Mouse (Mus musculus): ENCODE data around the gene Npas3. TPM values are rescaled to one million over a fixed set of nuclear protein-coding genes. Genes with fewer than 3 reads are reported as not detected.

Npas3 gene
- polyA plus RNA-seq, 1 experiment from 2014 or later = 3.7 TPM

DNA sequence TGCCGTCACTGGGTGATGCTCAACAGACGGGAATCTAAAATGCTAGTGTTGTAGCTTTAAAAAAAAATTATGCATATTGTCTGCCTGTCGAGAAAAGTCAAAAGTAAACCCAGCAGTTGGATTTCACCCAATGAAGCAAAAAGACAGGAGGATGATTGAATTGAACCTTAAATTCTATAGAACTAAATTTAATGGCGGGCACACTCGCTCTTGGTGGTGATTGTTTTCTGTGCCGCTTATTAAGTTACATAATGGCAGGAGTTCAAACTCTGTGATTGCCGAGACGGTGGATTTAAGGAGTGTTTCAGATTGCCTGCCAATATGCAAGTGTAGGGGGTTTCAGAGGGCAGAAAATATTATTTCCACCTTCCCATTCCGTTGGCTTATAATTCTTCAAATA is 82.9 kb downstream of the Npas3 start:
- ATAC-seq (replicated peaks; ENCODE audit: low FRiP score, low TSS enrichment, low read depth) (no peak), DNase-seq (ENCODE audit: low spot score) (no peak)
- WGBS = 73% methylated on average over 9 of the region's 9 CpGs
- H3K4me3 ChIP-seq (ENCODE audit: low read depth, low read length) = no peak overlapping the region
- no peak overlapping the region for H3K4me2 ChIP-seq (ENCODE audit: low read length)
- H3K27ac ChIP-seq (ENCODE audit: low read depth) = no peak overlapping the region
- no peaks in the 10 kb centered on the region for H3K36me3 ChIP-seq (ENCODE audit: control insufficient read depth, insufficient read depth, low read length)
- H3K27me3 ChIP-seq (replicated peaks; ENCODE audit: control insufficient read depth, insufficient read depth, low read length) = no peaks in the 10 kb centered on the region
- no peaks in the 10 kb centered on the region for H3K9me3 ChIP-seq (ENCODE audit: control insufficient read depth, low read length)
- no peak overlapping the region for H3K9ac ChIP-seq (ENCODE audit: low read length)
- peaks cover 8% of the 10 kb centered on the region for H3K4me1 ChIP-seq (replicated peaks; ENCODE audit: control insufficient read depth, insufficient read depth, low read length)

DNA sequence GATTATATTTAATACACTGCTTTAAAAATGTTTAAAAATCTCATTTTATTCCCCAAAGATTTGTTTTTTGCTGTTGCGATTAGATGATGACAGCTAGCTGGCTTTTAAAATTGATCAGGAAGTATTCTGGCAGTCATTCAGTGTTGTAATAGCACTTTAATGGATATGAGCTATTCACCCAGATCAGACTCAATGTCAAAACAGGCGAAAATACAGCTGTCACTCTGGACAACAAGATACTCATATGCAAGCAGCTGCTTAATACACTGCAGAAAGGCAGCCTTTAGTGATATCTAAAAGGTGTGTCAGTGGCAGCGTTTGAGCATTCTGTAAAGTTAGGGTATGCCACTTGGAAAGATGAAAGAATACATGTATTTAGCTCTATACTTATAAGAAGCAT is 83.3 kb downstream of the Npas3 start:
- peaks cover 8% of the 10 kb centered on the region for H3K4me1 ChIP-seq (replicated peaks; ENCODE audit: control insufficient read depth, insufficient read depth, low read length)
- DNase-seq (ENCODE audit: low spot score) (no peak), ATAC-seq (replicated peaks; ENCODE audit: low FRiP score, low TSS enrichment, low read depth) (no peak)
- no peaks in the 10 kb centered on the region for H3K9me3 ChIP-seq (ENCODE audit: control insufficient read depth, low read length)
- no peak overlapping the region for H3K9ac ChIP-seq (ENCODE audit: low read length)
- no peaks in the 10 kb centered on the region for H3K27me3 ChIP-seq (replicated peaks; ENCODE audit: control insufficient read depth, insufficient read depth, low read length)
- H3K4me3 ChIP-seq (ENCODE audit: low read depth, low read length) = no peak overlapping the region
- H3K36me3 ChIP-seq (ENCODE audit: control insufficient read depth, insufficient read depth, low read length) = no peaks in the 10 kb centered on the region
- no peak overlapping the region for H3K4me2 ChIP-seq (ENCODE audit: low read length)
- 86% methylated on average over 3 of the region's 3 CpGs for WGBS
- no peak overlapping the region for H3K27ac ChIP-seq (ENCODE audit: low read depth)

DNA sequence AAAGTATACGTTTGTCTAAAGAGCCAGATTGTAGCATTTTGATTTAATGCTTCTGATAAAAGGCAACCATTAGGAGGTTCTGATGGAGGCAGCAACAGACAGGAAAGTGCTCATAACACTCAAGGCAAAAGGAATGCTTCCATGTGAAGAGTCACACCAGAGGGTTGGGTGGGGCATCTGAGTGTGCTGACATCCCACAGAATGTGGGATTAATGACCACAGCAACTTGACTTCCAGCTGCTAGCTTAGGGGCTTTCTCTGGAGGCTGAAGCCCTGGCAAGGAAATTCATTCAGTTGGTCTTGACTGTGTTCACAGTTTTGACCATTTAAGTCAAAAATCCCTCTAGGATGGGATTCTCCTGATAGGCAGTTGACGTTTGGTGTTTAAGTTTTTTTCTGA is 84.8 kb downstream of the Npas3 start:
- H3K9me3 ChIP-seq (ENCODE audit: control insufficient read depth, low read length) = no peaks in the 10 kb centered on the region
- H3K4me2 ChIP-seq (ENCODE audit: low read length) = no peak overlapping the region
- no peak for DNase-seq (ENCODE audit: low spot score)
- peaks cover 3% of the 10 kb centered on the region for H3K4me1 ChIP-seq (replicated peaks; ENCODE audit: control insufficient read depth, insufficient read depth, low read length)
- no peak overlapping the region for H3K4me3 ChIP-seq (ENCODE audit: low read depth, low read length)
- WGBS = 63% methylated on average over 2 of the region's 2 CpGs
- H3K9ac ChIP-seq (ENCODE audit: low read length) = no peak overlapping the region
- H3K36me3 ChIP-seq (ENCODE audit: control insufficient read depth, insufficient read depth, low read length) = no peaks in the 10 kb centered on the region
- H3K27ac ChIP-seq (ENCODE audit: low read depth) = no peak overlapping the region
- H3K27me3 ChIP-seq (replicated peaks; ENCODE audit: control insufficient read depth, insufficient read depth, low read length) = no peaks in the 10 kb centered on the region
- ATAC-seq (replicated peaks; ENCODE audit: low FRiP score, low TSS enrichment, low read depth) = no peak

DNA sequence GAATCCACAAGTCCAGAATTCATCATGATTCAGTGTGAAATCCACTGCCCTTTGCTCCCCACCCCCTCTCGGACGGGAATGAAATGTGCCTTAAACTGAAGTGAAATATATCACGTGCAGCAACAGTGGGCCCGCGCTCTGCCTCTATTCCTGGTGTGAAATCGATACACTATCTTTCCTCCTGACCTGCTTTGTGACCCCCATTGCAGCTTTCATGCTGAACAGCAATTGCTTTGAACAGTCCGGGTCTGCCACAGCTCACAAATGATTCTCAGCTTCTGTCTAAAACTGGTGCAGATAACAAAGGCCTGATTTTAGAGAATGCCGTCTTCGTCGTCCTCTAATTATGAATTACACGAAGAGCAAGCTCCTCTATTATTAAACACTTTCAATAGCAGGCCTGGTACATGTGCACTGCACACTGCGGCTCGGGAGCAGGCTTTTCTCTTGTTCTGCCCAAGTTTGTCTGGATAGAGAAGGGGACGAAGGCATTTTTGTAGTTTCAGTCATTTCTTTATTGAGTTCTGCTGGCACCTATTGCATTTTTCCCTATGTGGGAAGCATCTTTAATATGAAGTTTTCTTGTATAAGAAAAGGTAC is 90.0 kb downstream of the Npas3 start:
- WGBS = 43% methylated on average over 14 of the region's 14 CpGs
- H3K27me3 ChIP-seq (replicated peaks; ENCODE audit: control insufficient read depth, insufficient read depth, low read length) = no peaks in the 10 kb centered on the region
- DNase-seq (ENCODE audit: low spot score) = no peak
- no peaks in the 10 kb centered on the region for H3K36me3 ChIP-seq (ENCODE audit: control insufficient read depth, insufficient read depth, low read length)
- no peak overlapping the region for H3K27ac ChIP-seq (ENCODE audit: low read depth)
- no peak overlapping the region for H3K4me2 ChIP-seq (ENCODE audit: low read length)
- H3K4me1 ChIP-seq (replicated peaks; ENCODE audit: control insufficient read depth, insufficient read depth, low read length) = no peaks in the 10 kb centered on the region
- H3K9me3 ChIP-seq (ENCODE audit: control insufficient read depth, low read length) = no peaks in the 10 kb centered on the region
- no peak overlapping the region for H3K4me3 ChIP-seq (ENCODE audit: low read depth, low read length)
- no peak overlapping the region for H3K9ac ChIP-seq (ENCODE audit: low read length)
- no peak for ATAC-seq (replicated peaks; ENCODE audit: low FRiP score, low TSS enrichment, low read depth)

DNA sequence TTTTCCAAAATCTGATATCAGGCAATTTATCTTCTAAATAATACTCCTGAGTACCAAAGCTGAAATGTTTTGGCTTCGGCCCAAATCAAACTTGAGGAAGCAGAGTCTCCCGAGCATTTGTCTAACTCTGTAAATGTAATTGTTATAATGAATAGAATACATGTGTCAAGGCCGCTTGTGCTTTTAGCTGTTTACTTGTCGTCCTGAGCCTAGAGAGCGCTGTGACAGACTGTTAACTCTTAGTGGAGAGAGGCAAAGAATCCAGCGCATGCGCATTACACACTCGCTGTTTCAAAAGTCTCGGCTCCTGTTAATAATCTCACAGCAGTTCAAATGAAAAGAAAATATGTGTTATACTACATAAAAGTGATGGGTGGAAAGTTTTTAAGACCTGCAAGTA is 94.3 kb downstream of the Npas3 start:
- no peaks in the 10 kb centered on the region for H3K4me1 ChIP-seq (replicated peaks; ENCODE audit: control insufficient read depth, insufficient read depth, low read length)
- no peak overlapping the region for H3K9ac ChIP-seq (ENCODE audit: low read length)
- no peaks in the 10 kb centered on the region for H3K36me3 ChIP-seq (ENCODE audit: control insufficient read depth, insufficient read depth, low read length)
- H3K27ac ChIP-seq (ENCODE audit: low read depth) = no peak overlapping the region
- no peak overlapping the region for H3K4me2 ChIP-seq (ENCODE audit: low read length)
- WGBS = 52% methylated on average over 9 of the region's 9 CpGs
- no peaks in the 10 kb centered on the region for H3K27me3 ChIP-seq (replicated peaks; ENCODE audit: control insufficient read depth, insufficient read depth, low read length)
- no peak overlapping the region for H3K4me3 ChIP-seq (ENCODE audit: low read depth, low read length)
- no peak for DNase-seq (ENCODE audit: low spot score)
- no peak for ATAC-seq (replicated peaks; ENCODE audit: low FRiP score, low TSS enrichment, low read depth)
- no peaks in the 10 kb centered on the region for H3K9me3 ChIP-seq (ENCODE audit: control insufficient read depth, low read length)

DNA sequence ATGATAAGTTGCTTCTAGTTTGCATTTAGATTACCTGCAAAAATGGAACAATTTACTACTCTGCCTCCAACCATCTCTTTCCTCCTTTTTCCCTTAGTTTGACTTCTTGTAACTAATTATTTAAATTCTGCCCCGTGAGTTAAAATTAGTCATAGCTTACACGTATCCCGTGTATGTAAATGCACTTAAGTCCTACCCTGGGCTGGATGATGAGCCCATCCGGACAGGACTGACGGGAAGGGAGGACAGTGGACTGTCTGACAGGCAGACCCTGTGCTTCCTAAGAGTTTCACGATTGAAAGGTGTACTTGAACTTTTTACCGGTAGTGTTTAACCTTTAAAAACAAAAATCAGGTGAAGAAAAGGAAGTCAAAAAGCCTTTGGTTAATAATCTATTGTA is 103.4 kb downstream of the Npas3 start:
- Histone ChIP-seq H3K36me3 (ENCODE audit: control insufficient read depth, insufficient read depth, low read length) (no peaks in the 10 kb centered on the region), H3K27ac (ENCODE audit: low read depth) (no peak overlapping the region), H3K4me2 (ENCODE audit: low read length) (no peak overlapping the region), H3K4me3 (ENCODE audit: low read depth, low read length) (no peak overlapping the region), H3K9ac (ENCODE audit: low read length) (no peak overlapping the region), H3K9me3 (ENCODE audit: control insufficient read depth, low read length) (no peaks in the 10 kb centered on the region), H3K27me3 (replicated peaks; ENCODE audit: control insufficient read depth, insufficient read depth, low read length) (no peaks in the 10 kb centered on the region), H3K4me1 (replicated peaks; ENCODE audit: control insufficient read depth, insufficient read depth, low read length) (no peaks in the 10 kb centered on the region)
- DNase-seq (ENCODE audit: low spot score) (no peak), ATAC-seq (replicated peaks; ENCODE audit: low FRiP score, low TSS enrichment, low read depth) (no peak)
- 82% methylated on average over 7 of the region's 7 CpGs for WGBS

DNA sequence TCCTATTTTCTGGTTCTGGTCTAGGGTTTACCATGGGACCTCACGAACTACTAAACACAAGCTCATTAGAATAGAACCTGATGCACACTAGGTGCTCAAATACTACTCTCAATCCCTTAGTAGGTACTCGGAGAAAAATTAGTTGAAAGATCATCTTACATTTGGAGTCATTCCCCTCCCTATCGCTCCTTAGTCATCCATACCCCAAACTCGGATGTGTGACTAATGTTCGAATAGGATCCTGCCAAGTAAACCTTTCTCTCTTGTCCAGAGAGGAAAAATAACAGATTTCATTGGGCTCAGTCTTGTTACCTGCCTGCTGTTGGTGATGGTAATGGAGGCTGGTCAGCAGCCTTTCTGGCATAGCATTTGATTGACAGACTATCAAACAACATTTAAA is 117.3 kb downstream of the Npas3 start:
- no peak overlapping the region for H3K27ac ChIP-seq (ENCODE audit: low read depth)
- H3K27me3 ChIP-seq (replicated peaks; ENCODE audit: control insufficient read depth, insufficient read depth, low read length) = no peaks in the 10 kb centered on the region
- no peaks in the 10 kb centered on the region; the same call in 1 of the 2 replicates for H3K4me1 ChIP-seq (replicated peaks; ENCODE audit: control insufficient read depth, insufficient read depth, low read length)
- no peak overlapping the region for H3K4me2 ChIP-seq (ENCODE audit: low read length)
- ATAC-seq (replicated peaks; ENCODE audit: low FRiP score, low TSS enrichment, low read depth) = no peak
- no peaks in the 10 kb centered on the region for H3K36me3 ChIP-seq (ENCODE audit: control insufficient read depth, insufficient read depth, low read length)
- 91% methylated on average over 5 of the region's 5 CpGs for WGBS
- H3K9ac ChIP-seq (ENCODE audit: low read length) = no peak overlapping the region
- DNase-seq (ENCODE audit: low spot score) = no peak
- H3K4me3 ChIP-seq (ENCODE audit: low read depth, low read length) = no peak overlapping the region
- H3K9me3 ChIP-seq (ENCODE audit: control insufficient read depth, low read length) = no peaks in the 10 kb centered on the region

DNA sequence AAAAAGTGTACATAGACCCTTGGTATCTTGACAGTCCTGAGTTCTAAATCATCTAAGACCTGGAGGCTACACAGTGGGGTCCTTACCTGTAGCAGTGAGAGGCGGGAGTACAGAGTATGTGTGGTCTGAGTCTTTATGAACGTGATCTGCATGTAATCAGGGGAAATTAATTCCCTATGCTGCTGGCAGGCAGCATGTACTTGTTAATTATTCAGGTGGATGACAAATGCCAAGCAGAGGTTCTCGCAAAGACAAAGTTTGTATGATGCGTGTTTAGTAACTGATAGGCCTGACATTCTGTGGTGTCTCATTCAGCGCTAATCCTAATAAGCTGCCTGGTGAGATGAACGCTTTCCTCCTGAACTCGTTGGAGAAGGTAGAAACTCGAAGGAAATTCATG is 136.4 kb downstream of the Npas3 start:
- H3K27me3 ChIP-seq (replicated peaks; ENCODE audit: control insufficient read depth, insufficient read depth, low read length) = no peaks in the 10 kb centered on the region
- no peaks in the 10 kb centered on the region for H3K36me3 ChIP-seq (ENCODE audit: control insufficient read depth, insufficient read depth, low read length)
- H3K9ac ChIP-seq (ENCODE audit: low read length) = no peak overlapping the region
- no peak overlapping the region for H3K4me3 ChIP-seq (ENCODE audit: low read depth, low read length)
- H3K4me1 ChIP-seq (replicated peaks; ENCODE audit: control insufficient read depth, insufficient read depth, low read length) = no peaks in the 10 kb centered on the region
- H3K9me3 ChIP-seq (ENCODE audit: control insufficient read depth, low read length) = no peaks in the 10 kb centered on the region
- H3K4me2 ChIP-seq (ENCODE audit: low read length) = no peak overlapping the region
- DNase-seq (ENCODE audit: low spot score) (no peak), ATAC-seq (replicated peaks; ENCODE audit: low FRiP score, low TSS enrichment, low read depth) (no peak)
- H3K27ac ChIP-seq (ENCODE audit: low read depth) = no peak overlapping the region
- WGBS = 76% methylated on average over 8 of the region's 8 CpGs

DNA sequence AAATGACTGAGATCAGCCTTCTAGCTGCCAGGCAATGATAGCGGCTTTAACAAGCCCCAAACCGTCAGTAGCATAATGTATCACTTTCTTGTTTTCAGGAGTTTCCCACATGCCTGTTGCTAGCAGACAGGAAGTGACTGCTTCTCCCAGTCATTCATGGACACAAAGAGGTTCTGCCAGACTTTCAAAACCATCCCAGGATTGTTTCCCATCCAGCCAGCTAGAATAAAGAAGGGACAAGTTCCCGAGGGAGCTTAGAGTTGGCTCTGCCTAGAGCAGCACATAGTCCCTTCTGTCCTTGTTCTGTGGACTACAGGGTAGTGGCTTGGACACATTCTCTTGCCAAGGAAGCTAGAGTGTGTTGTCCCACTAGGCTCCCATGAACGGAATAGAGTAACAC is 157.4 kb downstream of the Npas3 start:
- ATAC-seq (replicated peaks; ENCODE audit: low FRiP score, low TSS enrichment, low read depth) (no peak), DNase-seq (ENCODE audit: low spot score) (no peak)
- H3K4me2 ChIP-seq (ENCODE audit: low read length) = no peak overlapping the region
- no peak overlapping the region for H3K9ac ChIP-seq (ENCODE audit: low read length)
- no peaks in the 10 kb centered on the region for H3K36me3 ChIP-seq (ENCODE audit: control insufficient read depth, insufficient read depth, low read length)
- no peaks in the 10 kb centered on the region for H3K27me3 ChIP-seq (replicated peaks; ENCODE audit: control insufficient read depth, insufficient read depth, low read length)
- no peak overlapping the region for H3K27ac ChIP-seq (ENCODE audit: low read depth)
- 42% methylated on average over 4 of the region's 4 CpGs for WGBS
- H3K4me1 ChIP-seq (replicated peaks; ENCODE audit: control insufficient read depth, insufficient read depth, low read length) = peaks cover 11% of the 10 kb centered on the region; the same call in 1 of the 2 replicates
- no peaks in the 10 kb centered on the region for H3K9me3 ChIP-seq (ENCODE audit: control insufficient read depth, low read length)
- no peak overlapping the region for H3K4me3 ChIP-seq (ENCODE audit: low read depth, low read length)

All from intestine, embryonic 14.5 days (tissue).